Mouse (Mus musculus): ENCODE measurements around the gene Uggt2.
"Not testable (repeated sequence)": the region's sequence is repeated elsewhere in the genome, so short reads cannot be mapped to it uniquely, and the experiment has no call there.

The Uggt2 gene

DNA sequence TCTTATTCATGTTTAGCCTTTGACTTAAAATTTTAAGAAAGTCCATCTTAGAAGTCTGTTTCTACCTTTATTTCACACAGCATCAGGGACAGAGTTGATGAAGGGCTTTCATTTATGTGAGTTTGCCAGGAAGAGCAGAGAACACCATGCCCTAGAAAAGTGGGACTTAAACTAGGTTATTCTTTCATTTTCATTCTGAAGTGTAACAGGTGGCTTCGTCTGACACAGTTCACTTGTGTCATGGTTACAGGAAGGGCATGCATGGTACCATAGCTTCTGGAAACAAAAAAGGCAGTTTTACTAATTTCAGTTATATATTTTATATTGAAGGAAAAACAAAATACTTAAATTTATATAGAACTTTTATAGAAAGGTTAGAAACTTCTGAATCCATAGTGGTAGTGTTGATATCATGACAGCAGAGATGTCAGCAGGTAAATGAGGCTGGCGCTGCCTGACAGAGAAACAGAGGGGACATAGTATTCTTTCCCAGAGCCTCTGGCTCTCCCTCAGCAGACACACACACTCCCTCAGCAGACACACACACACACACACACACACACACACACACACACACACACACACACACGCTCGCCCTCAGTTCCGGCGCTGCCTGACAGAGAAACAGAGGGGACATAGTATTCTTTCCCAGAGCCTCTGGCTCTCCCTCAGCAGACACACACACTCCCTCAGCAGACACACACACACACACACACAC lies 117.4 kb downstream of the Uggt2 start:
- DNase-seq (ENCODE audit: low read depth, low spot score): not testable (repeated sequence)

DNA sequence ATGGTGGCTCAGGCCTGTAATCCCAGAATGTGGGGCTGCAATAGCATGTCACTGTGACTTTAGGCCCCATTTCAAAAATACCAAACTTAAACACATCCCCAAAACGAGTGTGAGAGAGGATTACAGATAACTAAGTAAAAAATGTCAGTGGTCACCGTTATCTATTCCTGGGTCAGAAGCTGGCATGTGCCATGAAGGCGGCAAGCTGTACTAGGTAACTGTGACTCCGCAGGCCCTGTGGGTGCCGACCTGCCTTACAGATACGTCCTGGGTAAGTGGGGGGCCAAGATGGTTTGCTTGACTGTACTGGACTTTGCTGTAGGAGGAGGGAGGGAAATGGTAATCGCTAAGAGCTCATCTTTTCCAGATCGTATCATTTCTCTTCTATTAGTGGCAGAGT lies 118.3 kb downstream of the Uggt2 start:
- DNase-seq (ENCODE audit: low read depth, low spot score): no peak

DNA sequence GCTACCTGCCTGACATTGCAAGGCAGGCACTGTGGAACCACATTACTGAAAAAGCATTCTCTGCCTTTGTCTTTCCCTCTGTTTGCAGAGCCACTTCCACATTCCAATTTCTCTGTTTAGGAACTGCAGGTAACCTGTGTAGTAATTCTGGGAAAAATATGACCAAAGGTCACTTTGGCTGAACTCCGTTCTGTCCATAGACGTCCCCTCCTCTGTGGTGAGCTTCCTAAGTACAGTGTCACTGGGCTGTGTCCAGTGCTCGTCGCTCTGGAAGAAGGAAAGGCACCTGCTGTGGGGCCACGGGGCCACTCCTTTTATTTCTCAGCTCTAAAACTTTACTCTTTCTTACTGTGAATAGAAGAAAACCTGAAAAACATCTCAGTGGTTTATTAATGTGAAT lies 118.9 kb downstream of the Uggt2 start:
- no peak for DNase-seq (ENCODE audit: low read depth, low spot score)

DNA sequence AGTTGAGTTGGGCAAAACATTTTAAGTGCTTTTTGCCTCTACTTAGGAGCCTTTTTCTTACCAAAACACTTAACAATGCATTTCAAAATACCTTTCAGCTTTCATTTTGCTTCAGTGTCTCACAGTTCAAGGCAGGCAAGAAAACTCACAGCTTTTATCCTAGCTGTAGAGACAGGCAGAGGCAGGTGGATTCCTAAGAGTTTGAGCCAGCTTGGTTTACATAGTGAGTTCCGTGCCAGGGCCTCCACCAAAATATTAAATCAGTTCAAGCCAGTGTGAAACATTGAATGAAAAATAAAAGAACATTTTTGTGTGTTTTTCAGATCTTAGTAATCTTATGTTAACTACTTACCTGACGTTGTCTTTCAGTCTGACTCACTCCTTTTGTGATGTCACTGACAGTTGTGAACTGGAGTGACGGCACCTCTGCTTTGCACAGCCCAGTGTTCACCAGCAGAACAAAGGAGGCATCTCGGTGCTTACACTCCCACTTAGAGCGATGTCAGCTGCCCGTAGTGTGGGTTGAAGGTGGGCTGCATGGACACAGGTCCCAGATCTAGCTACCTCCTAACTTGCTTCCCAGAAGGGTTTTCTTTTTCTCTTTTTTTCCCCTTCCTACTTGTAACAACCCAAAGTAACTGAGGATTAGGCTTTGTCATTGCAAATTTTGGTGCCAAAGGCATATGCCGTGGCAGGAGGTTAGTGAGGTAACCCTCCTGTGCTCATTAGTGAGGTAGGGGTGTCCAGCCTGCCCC lies 119.5 kb downstream of the Uggt2 start:
- DNase-seq (ENCODE audit: low read depth, low spot score): no peak

DNA sequence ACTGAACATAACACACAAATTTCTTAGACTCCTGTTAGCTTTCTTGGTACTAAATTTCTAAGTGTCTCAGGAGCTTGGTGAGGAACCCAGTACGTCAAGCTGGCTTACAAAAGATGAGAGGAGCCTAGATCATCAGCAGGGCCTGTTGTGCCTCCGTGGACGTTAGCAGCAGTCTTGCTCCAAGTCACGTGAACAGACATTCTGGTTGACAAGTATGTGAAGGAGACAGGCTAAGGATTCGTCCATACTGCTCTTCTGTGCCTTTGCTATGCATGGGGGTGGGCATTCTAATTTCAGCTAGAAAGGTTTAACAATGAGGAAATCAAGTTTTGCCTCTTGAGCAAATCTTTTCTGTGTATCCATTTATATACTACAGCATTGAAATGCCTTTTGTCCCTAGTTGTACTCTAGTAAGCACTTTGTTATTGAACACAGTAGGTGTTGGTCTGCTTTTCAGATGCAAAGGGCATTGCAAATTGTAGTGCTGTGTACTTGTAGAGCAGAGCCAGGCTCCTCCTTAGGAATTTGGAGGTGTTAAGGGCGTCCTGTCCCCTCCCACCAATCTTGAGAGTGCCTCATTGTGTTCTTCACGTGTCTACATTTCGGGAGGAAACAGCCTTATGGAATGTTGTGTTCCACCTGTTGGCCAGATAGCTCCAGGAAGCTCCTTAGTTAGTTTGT lies 122.0 kb downstream of the Uggt2 start:
- no peak for DNase-seq (ENCODE audit: low read depth, low spot score)

DNA sequence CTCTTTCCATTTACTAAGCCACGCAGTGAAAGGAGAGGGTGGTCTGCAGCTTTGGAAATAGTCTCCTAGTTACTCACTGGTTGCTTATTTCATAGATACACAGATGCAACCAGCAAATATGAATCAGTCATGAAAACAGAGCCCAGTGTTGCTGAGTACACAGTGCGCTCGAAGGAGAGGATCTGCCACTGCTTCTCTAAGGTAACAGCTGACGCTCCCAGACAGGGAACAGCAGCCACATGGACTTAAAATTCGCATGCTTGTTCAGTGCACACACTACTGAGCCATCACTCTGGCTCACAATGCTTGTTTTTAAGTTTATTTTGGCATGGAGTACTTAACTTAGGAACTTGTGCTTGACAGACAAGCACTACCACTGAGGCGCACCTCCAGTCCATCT lies 127.0 kb downstream of the Uggt2 start:
- no peak for DNase-seq (ENCODE audit: low read depth, low spot score)

DNA sequence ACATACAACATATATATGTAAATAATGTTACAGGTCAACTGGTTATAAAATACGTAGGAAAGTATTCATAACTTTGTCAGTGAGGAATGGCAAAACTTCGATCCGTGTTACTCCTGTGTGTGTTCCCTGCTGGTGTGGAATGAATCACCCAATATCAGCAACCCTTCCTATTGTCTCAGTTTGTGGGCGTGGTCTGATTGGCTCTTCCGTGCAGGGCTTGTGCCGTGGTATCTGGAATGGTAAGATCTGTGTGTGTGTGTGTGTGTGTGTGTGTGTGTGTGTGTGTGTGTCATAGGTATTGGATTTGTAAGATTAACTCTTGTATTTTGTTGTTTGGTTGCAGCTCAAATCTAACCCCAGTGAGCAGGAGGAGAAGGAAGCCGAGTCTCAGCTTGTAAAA lies 131.6 kb downstream of the Uggt2 start:
- DNase-seq (ENCODE audit: low read depth, low spot score): no peak

DNA sequence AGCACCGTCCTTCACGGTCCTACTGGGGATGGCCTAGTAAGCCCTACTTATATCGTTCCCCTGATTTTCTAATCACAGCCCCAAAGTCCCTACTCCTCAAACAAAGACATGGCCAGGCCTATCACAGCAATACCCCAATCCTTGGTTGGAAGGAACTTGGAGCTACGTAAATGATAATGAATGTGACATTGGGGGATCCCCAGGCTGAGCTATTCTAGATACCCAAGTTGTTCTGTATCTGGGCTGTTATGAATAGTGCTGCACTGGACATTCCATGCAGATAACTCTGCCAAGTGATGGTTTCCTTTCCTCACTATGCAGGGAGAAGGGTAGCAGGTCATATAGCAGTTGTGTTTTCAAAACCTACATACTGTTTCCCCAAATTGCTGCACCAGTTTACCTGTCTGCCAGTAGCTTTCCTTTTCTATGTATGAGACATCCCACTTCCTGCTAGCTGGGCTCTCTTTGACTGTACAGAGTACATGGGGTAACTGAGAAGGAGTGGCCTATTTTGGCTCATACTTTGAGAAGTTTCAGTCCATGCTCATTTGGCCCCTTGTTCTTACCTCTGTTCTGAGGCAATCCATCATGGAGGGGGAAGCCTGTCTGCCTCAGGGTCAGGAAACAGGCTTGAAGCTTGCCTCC lies 133.8 kb downstream of the Uggt2 start:
- no peak for DNase-seq (ENCODE audit: low read depth, low spot score)

DNA sequence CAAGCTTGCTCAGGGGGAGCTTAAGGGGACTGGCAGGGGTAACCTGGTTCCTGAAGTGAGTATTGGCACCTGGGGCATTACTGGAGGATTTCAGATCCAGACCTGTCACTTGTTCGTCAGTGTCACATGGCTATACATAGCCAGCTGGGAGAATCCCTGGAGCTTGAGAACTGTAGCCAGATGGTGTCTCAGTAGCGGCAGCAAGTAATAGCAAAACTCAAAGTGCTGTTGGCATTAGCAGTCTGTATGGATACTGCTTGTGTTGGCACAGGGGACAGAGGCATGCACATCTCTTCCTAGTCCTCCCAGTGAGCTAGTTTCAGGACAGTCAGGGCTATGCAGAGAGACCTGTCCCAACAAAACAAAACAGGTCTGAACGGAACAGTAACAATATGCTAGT lies 141.2 kb downstream of the Uggt2 start:
- no peak for DNase-seq (ENCODE audit: low read depth, low spot score)

DNA sequence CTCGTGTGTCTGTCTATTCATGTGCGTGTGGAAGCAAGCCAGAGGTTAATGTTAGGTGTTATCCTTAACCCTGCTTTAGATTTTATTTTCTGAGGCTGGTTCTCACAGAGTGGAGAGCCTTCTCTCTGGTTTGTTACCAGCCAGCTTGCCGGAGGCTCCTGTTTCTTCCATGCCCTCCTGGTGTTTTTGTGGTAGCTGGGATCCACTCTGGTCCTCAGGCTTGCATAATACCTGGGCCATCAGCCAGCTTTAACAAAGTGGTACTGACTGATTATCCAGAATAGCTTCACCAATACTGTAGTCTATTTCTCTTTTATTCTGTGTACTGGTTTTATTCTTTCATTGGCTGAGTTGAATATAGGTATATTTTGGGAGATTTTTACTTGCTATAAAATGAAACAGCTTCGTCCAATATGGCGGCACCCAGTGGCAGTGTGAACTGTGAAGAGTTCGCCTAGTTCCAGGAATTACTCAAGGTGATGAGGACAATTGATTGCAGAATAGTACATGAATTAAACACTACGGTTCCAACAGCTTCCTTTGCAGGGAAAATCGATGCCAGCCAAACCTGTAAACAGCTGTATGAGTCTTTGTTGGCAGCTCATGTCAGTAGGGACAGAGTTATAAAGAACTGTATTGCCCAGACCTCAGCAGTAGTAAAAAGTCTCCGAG lies 147.2 kb downstream of the Uggt2 start:
- DNase-seq (ENCODE audit: low read depth, low spot score): no peak

DNA sequence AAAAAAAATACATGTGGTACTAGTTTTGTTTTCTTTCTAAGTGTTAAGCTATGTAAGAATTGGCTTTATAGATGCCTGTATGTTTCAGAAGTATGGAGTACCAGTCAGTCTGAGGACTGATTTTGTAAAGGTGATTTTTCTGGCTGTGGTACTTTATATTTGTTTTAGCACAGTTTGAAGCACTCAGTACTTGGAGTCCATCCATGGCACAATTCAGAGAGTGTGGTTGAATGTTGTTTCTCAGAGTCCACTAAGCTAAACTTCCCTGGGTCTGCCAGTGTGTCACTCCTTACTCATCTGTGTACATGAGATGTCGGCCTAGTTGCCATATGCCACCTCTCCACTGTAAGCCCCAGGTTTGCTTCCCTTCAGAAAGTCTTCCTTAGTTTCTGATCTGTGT lies 150.4 kb downstream of the Uggt2 start:
- DNase-seq (ENCODE audit: low read depth, low spot score): no peak

DNA sequence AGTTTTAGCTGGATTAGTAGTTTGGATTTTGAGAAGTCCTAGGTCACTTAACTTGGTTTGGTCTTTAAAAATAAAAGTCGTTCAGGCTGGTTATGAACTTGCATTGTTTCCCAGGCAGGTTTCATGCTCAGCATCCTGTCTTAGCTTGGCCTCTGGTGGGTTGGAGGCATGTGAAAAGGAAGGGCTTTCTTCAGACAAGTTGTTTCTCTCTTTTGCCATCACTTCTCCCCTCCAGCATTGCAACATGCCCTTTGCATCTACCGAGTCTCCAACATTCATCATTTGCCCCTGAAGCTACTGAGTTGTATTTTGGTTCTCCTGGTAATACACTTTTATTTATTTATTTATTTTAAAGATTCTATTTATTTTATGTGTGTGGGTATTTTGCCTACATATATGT lies 154.5 kb downstream of the Uggt2 start:
- no peak for DNase-seq (ENCODE audit: low read depth, low spot score)

DNA sequence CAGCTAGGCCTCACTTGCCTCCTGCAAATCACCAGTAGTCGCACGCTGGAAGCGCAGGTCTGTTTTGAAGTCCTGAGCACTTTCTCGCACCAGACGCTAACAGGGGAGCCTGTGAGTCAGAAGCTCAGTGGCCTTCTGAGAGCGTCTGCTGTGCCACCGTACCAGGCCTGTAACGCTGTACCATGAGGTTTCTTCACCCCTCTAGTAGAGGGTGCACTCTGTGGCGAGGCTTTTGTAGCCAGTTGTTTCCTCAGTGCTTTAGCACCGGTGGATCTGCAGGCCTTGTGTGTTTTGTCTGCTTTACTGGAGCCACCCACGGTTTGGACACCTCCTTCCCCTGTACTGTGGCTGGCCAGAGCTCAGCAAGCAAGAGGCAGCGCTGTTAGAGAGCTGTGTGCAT lies 157.2 kb downstream of the Uggt2 start:
- DNase-seq (ENCODE audit: low read depth, low spot score): no peak

DNA sequence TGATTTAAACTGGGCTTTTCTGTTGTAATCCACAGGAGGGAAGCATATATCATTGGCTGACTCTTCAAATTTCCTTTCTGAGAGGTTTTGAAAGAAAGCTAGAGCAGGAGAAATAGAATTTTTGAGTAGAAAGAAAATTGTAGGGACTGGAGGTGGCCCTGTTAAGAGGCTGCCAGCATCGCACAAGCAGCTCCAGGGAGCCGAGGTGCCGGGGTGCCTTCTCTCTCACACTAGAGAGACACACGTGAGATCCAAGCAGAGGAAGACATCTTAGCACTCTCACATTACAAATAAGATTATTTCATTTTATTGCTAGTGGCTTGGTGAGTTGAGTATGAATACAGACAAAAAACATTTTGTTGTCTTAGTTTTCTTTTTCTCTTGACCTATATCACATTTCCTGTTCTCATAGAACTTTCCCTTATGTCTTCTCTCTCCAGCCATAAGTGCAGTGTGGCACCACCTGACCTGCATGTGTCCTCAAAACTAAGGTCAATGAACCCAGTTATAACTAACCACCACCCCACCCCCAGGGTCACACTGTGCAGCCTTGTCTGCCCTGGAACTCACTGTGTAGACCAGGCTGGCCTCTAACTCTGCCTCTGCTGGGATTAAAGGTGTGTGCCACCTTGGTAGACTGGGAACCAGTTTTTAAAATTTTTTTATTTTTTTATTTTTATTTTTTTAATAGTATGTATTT lies 158.3 kb downstream of the Uggt2 start:
- DNase-seq (ENCODE audit: low read depth, low spot score): no peak

DNA sequence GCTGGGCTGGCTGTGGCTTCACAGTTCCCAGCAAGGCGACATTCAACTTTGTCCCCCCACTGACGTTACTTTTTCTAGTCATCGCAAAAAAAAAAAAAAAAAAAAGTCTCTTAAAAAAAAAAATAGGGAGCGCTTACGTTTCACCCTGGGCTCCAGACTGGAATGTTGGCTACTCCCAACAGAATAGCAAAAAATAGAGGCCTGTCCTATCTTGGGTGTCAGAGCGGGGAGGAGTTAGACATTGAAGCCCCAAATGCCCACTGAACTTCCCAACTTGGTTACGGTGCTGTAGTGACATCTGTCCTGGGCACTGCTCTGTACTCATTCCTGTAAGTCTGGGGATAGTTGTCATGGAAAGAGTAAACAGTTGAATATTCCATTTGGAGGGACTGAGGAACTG lies 160.7 kb downstream of the Uggt2 start:
- no peak for DNase-seq (ENCODE audit: low read depth, low spot score)

DNA sequence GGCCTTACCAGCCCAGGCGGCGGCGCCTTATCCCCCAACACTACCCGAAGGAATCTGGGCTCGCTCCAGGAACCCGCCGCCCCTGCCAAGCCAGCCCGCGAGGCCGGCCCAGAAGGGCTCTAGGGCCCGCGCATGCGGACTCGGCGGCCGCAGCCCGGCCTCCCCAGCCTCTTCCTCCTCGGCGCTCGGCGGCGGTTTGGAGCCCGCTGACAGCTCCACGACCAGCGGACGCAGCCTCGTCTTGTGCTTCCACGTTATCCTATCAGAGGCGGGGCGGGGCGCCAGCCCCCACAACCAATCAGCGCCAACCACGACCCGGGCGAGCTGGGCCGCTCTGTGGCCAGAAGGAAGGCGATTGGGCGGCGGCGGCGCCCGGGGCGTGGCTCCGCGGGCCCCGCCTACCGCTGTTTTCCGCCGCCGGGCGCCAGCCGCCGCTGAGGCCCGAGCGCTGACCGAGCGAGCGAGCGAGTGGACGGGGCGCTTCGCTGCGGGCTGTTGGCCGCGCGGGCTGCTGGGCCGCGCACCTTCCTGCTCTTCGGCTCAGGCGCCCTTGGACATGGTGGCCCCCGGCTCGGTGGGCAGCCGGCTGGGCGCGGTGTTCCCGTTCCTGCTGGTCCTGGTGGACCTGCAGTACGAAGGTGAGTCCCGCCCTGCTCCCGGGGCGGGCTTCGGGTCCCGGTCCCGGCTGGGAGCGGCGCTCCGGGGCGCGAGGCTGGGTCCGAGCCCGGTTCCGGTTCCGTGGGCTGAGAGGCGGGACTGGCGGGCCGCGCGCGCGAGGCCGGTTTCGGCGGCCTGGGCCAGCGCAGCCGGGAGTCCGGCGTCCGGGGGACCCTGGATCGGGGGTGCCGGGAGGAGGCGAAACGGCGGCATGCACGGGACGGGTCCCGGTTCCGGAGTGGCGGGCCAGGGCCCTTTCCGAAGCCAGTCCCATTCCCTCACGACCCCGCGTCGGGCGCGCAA lies 161.4 kb downstream of the Uggt2 start, which contains the start of gene Dnajc3:
Gene Dnajc3, plus strand, starts transcription at position 444 of the 960 bp plus-strand sequence.
- peak; percentile 97 for DNase-seq (ENCODE audit: low read depth, low spot score)

DNA sequence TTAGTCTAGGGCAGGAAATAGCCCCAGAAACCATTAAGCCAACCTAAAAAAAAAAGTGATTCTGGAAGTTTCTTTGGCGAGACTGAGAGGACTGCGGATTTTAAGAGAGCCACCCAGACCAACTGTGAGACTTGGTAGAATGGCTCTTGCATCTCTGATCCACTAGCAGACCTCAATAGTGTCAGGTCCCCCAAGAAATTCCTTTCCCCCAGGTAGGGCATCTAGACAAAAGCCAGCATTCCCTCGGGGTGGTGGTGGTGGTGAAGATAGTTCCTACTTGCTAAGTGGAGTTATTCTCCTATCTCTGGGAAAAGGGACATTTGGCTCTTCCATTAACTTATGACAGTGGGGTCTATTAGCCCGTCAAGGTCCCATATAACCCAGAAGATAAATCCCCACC lies 162.3 kb downstream of the Uggt2 start:
- DNase-seq (ENCODE audit: low read depth, low spot score): no peak

DNA sequence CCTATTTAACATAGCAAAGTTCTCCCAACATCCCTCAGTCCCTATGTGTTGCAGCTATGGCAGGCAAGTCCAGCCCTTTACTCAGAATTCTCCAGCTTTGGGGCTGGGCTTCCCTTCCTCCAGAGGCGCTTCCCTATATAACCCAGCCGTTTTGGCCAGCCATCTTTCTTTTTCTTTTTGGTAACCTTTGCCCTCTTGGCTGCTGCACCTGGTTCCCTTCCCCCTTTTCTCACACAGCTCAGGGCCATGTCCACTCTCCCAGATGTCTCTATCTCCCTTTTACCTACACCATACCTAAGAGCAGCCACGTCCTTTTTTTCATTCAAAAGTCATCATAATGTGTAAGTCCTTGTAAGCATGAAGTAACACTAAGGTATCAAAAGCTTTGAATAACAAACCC lies 163.0 kb downstream of the Uggt2 start:
- no peak for DNase-seq (ENCODE audit: low read depth, low spot score)

Data from forelimb bud, embryonic 11.5 days (tissue).